Mouse (Mus musculus) lung, postnatal 0 days (tissue): ENCODE measurements at regions not wholly inside any gene's neighbourhood (a gene's known extent, or its start where the extent isn't known, plus 50 kb on each side); places are given as distances from the start of the nearest gene placed in this dataset.

Experiments used
- CTCF ChIP-seq: IDR thresholded peaks from 2 replicates; pipeline ENCODE4 v1.5.1; 2016; ENCODE audit warnings: antibody characterized with exemption, mild to moderate bottlenecking
- EP300 ChIP-seq: IDR thresholded peaks from 2 replicates; pipeline ENCODE4 v1.6.1; 2016; ENCODE audit warnings: antibody characterized with exemption, mild to moderate bottlenecking, control low read depth

DNA sequence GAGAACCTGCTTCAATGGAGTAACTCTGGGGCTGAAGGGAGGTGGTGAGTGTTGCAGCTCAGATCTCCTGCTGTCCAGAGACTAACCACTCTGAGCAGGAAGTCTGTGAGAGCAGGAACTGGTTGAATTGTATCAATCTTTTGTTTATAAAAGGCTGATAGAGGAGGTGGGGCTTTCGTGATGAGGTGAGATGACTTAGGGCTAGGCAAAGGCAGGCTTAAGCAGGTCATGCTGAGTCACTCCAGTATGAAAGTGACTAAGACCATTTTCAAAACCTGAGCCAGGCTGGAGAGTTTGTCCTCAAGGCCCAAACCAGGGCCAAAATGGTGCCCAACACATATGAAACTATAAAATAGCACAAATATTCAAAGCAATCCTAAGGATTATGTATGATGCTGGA, 80.1 kb upstream of the Speer2 start:
- TF ChIP-seq CTCF: no peak
- no peak for TF ChIP-seq EP300
